Mouse (Mus musculus) left cerebral cortex, postnatal 36 days (tissue): Measurements from ENCODE around the gene Med18. TPM values are rescaled to one million over a fixed set of nuclear protein-coding genes. Genes with fewer than 3 reads are reported as not detected.
"Not testable (repeated sequence)": the region's sequence is repeated elsewhere in the genome, so short reads cannot be mapped to it uniquely, and the experiment has no call there.

Experiments
- DNase-seq, 2 experiments: peaks; one replicate each; pipeline ENCODE4 v3.0.0; 2021 to 2022; ENCODE audit warnings: low spot score in 2 of 2, mixed read lengths in 1 of 2
- intact Hi-C: fragments of 180-260 bp; cut with DNase I; formaldehyde crosslinking; loops from one replicate; pipeline ENCODE4 v1.15.1; 2025
- total RNA-seq, 2 experiments: library from RNA; stranded (reverse); gene quantifications; 2 replicates each; pipeline ENCODE4 v1.2.3; 2021

The Med18 gene
- total RNA-seq, 2 experiments from 2014 or later, result 8.8 to 9.6 TPM

DNA sequence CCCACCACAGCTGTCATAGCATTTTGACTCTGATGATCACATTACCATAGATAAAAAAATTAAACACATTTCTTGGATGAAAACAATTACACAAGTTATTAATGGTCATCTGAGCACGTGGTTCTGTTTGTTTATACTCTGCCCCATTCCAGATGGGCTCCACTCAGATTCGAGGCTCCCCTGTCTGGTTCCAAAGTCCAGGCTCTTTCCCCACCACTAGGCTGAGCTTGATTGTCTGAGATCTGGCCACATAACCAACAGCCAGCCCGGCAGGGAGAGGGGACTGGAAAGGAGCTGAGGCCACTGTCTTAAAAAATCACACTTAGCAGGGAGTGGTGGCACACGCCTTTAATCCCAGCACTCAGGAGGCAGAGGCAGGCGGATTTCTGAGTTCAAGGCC is 21.1 kb upstream of the Med18 start:
- no peak for DNase-seq
- intact Hi-C loops, result no loop called here

GRCm38 (mm10) chr4:132484231-132484630 is 20.5 kb upstream of the Med18 start:
- intact Hi-C loops, result no loop called here
- DNase-seq, result no peak

- intact Hi-C loops, result no loop called here
- DNase-seq, result no peak
Measured at GRCm38 (mm10) chr4:132482956-132483608, 19.4 kb upstream of the Med18 start.

DNA sequence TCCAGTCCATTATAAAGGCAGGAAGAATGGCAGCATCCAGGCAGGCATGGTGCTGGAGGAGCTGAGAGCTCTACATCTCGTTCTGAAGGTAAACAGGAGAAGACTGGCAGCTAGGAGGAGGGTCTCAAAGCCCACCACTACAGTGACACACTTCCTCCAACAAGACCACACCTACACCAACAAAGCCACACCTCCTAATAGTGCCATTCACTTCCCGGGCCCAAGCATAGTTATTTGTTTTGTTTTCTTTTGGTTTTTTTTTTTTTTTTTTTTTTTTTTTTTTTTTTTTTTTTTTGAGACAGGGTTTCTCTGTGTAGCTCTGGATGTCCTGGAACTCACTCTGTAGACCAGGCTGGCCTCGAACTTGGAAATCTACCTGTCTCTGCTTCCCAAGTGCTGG is 18.4 kb upstream of the Med18 start:
- intact Hi-C loops, result not testable (repeated sequence)

GRCm38 (mm10) chr4:132477833-132478232 is 14.1 kb upstream of the Med18 start:
- intact Hi-C loops, result no loop called here
- DNase-seq, result no peak

More for the DNA sequence above, 18.4 kb upstream of the Med18 start:
- not testable (repeated sequence) for DNase-seq

DNA sequence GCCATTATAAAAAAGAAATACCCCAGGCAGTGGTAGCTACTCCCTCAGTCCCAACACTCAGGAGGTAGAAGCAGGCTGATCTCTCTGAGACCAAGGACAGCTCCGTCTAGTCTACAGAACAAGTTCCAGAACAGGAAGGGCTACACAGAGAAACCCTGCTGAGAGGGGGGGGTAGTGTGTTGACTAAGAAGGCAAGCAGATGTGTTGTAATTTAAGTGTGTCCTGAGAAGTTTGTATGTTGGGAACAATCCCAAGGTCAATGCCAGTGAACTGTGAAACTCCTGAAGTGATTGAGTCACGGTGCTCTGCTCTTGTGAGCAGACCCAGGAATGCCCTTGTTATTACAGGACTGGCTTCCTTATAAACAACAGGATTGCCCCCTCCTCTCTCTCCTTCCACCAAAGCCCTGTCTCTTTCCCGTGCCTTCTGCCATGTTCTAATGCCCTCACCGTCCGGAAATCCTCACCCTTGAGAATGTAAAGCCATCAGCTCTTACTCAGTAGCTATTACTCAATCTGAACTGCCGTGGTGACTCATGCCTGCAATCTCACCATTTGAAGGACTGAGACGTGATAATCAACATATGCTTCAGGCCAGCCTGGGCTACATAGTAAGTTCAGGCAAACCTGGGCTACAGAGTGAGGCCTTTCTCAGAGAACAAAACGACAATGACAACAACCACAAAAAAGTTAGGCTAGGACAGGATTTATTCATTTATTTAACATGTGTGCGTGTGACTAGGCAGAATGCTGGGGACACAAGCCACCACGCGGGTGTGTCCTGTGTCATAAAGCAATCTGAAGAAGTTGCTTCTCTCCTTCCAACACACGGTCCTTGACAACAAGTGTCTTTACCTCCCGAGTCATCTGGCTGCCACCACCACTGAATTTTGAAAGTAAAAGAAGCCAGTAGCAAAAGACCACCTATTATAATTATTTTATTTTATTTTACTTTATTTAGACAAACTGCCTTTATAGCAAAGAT is 12.5 kb upstream of the Med18 start:
- no peak for DNase-seq
- intact Hi-C loops, result no loop called here

GRCm38 (mm10) chr4:132474631-132475030 is 10.9 kb upstream of the Med18 start:
- intact Hi-C loops, result no loop called here
- DNase-seq, result no peak

DNA sequence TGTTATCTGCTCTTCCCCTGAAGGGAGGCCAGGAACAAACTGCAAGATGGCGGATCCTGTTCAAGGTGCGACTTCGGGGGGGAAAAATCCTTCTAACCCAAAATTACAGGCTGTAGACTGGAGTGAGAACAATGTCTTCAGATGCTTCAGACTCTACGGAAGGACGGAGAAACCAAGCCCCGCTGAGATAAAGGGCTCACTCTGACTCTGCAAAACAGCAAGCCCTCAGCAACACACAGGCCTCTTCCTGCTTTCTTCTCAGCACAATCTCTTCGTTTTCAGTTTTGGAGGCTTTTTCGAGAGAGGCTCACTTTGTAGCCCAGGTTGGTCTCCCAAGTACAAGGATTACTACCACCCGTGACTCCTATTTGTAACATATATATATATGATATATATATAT is 9.7 kb upstream of the Med18 start:
- no peak for DNase-seq
- intact Hi-C loops, result no loop called here

GRCm38 (mm10) chr4:132469873-132470272 is 6.2 kb upstream of the Med18 start:
- DNase-seq, result no peak
- intact Hi-C loops, result no loop called here

DNA sequence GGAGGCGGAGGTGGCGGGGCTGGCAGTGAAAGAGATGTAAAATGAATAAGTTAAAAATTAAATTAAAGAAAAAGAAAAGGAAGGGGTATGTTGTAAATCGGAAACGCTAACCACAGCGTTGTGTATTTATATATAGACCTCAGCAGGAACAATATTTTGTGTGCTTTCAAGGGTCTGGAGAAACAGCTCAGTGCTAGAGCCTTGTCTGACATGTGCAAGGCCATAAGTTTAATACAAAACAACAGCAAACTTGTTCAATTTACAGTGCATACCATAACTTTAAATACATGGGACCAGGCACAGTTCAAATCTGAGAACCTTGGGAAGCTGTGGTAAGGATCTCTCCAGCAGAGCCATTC is 513 bp upstream of the Med18 start:
- DNase-seq, result no peak
- intact Hi-C loops, result no loop called here

- DNase-seq, result no peak
- intact Hi-C loops, result loop anchor here (2.0 kb wide), 1 partner anchor 52 kb away; no protein-coding TSS in a partner anchor
Measured at GRCm38 (mm10) chr4:132462836-132463235, 885 bp downstream of the Med18 start.

DNA sequence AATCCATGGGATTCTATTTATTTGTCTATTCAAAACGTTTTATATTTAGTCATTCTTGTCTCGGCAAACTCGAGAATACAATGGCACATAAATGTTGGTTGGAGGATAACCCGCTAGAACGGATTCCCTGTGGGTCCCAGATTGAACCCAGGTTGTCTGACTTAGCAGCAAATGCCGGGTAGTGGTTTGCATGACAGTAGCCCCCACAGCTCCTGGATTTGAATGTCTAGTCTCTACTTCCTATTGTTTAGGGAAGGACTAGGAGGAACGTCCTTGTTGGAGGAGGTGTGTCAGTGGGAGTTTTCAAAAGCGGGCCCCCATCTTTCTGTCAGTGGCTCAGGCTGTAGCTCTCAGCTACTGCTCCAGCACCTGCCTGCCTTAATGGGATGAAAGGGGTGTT is 3.5 kb downstream of the Med18 start:
- intact Hi-C loops, result no loop called here
- DNase-seq, result no peak

DNA sequence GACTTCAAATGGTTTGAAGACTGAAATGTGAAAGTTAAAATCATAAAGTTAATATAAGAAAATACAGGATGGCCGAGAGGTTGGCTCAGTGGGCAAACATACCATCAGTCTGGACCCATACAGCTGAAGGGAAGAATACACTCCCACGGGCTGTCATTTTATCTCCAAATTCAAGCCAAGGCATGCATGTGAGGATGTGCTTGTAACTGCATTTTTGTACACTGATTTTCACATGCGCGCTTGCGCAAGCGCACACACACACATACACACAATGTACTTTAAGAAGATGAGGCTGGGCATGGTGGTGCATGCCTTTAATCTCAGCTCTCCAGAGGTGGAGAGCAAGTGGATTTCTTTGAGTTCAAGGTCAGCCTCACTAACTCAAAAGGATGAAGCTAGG is 8.2 kb downstream of the Med18 start:
- DNase-seq, result no peak

DNA sequence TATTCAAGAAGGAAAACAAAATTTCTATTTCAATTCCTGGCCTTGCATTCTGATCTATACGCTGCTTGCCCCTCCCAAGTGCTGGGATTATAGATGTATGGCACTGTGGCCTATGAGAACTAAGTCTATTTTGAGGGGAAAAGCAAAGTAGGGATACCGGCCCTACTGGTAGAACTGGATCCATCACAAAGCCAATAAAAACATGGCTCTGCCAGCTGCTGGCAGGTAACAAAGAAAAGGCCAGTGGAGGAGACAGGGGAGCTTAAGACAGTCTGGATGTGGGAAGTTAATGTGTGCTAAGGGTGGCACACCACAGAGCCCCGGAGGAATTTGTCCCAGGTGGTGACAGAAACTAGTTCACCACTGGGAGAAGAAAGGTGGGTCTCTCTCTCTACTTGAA is 8.6 kb downstream of the Med18 start:
- DNase-seq, result no peak
- intact Hi-C loops, result no loop called here

More for the DNA sequence above, 8.2 kb downstream of the Med18 start:
- intact Hi-C loops, result no loop called here

- intact Hi-C loops, result no loop called here
- no peak for DNase-seq
Measured at GRCm38 (mm10) chr4:132454216-132454615, 9.5 kb downstream of the Med18 start.

DNA sequence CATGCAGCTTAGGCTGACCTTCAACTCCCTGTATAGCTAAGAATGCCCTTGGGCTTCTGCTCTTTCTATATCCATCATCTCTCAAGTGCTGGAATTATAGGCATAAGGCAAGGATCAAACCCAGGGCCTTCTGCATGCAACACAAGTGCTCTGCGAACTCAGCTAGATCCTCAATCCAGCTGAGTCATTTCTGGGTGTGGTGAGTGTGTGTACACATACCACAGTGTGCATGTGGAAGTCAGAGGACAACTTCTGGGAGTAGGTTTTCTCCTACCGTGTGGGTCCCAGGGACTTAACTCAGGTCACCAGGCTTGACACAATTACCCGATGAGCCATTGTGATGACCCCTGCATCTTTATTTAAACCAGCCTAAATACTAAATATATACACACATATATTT is 13.9 kb downstream of the Med18 start:
- no peak for DNase-seq
- intact Hi-C loops, result no loop called here

GRCm38 (mm10) chr4:132446105-132446504 is 17.6 kb downstream of the Med18 start:
- DNase-seq, result no peak
- intact Hi-C loops, result no loop called here

DNA sequence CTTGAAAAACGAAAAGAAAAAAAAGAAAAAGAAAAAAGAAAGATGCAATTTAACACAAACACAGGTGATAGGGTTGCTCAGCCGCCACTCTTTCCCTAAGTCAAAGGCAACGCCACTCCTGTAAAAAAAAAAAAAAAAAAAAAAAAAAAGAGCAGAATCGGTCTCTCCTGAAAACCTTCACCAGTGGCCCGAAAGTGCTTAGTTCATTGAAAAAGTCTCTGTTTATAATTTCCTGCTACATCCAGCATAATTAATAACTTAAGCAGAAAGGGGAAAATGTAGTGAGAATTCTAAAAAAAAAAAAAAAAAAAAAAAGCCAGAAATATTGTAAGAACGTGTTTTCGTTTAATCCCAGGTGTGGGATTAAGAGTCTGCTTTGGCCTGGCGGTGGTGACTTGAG is 19.2 kb downstream of the Med18 start:
- DNase-seq, result no peak
- intact Hi-C loops, result no loop called here

DNA sequence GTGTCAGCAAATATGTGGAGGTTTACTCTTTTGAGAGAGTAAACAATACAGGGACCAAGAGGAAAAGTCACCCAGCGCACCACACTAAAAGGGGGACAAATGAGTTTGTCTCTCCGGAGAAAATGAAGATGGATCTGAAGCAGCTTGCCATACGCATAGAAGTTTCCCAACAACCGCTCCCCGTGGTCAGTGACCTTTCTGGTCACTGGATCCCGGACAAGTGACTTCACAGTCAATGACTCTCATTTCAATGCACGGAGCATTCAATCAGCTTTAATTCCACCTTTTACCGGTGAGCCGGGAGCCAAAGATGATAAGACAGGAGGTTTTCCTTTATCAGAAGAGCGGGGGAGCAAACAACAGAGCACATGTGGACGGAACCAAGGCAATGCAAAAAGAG is 25.9 kb downstream of the Med18 start:
- intact Hi-C loops, result no loop called here
- no peak for DNase-seq

DNA sequence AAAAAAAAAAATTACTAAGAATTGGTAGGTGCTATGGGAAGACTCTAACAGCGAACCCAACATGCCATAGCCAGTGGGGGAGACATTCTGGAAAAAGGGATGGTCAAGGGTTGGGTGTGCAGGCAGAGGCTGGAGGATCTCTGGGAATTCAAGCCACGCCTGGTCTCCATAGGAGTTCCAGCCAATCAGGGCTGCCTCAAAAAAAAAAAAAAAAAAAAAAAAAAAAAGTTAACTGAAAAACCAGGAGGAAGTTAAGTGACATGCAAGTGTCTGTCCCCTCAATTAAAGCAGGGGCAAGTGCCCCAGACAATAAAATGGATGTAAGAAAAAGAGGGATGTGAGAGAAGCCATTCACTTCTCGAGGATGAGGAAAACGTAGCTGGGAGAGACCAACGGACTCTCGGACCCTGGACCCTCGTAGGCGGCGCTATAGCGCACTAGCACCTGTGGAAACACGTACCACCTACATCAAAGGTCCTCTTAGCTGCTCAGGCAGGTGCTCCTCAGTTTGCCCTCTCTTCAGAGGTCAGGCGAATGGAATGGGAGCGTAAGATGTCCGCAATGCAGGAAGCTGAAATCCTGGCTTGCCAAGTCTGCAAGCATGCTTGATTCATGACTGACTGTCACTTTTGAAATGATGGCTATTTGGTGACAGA is 30.9 kb downstream of the Med18 start:
- intact Hi-C loops, result no loop called here
- DNase-seq, result no peak
